Mouse (Mus musculus) cortical plate, adult 2 months (tissue): ENCODE results near the gene Gm16253. TPM values are rescaled to one million over a fixed set of nuclear protein-coding genes. Genes with fewer than 3 reads are reported as not detected.

Source experiments
- H3K27ac ChIP-seq: fragments of 200-500 bp; 2 replicates; pipeline ENCODE4 v1.5.1; 2012; ENCODE audit warnings: low read length, control low read depth, inconsistent platforms; ENCODE audit not compliant: insufficient read depth
- H3K4me1 ChIP-seq: fragments of 200-500 bp; 2 replicates; pipeline ENCODE4 v1.6.1; 2011; ENCODE audit warnings: low read length; ENCODE audit not compliant: control insufficient read depth, insufficient read depth
- H3K4me3 ChIP-seq: fragments of 200-500 bp; 2 replicates; pipeline ENCODE4 v1.5.1; 2011; ENCODE audit warnings: mild to moderate bottlenecking, low read length, control low read depth; ENCODE audit not compliant: insufficient read depth
- CTCF ChIP-seq: fragments of 200-500 bp; IDR thresholded peaks from 2 replicates; pipeline ENCODE4 v1.5.1; 2011; ENCODE audit warnings: mild to moderate bottlenecking, control low read depth, low read length; ENCODE audit not compliant: insufficient read depth; ENCODE audit errors: extremely low read depth
- POLR2A ChIP-seq: fragments of 200-500 bp; IDR thresholded peaks from 2 replicates; pipeline ENCODE4 v1.6.1; 2011; ENCODE audit warnings: mild to moderate bottlenecking, low read length, control low read depth; ENCODE audit not compliant: insufficient read depth; ENCODE audit errors: extremely low read depth
- polyA plus RNA-seq: library from polyadenylated mRNA; depleted of rRNA; stranded (reverse); fragments of >200 nt; gene quantifications from 2 replicates; pipeline ENCODE4 v1.2.3, GENCODE M21; 2012

Gene Gm16253
- polyA plus RNA-seq, 1 experiment = not detected

DNA sequence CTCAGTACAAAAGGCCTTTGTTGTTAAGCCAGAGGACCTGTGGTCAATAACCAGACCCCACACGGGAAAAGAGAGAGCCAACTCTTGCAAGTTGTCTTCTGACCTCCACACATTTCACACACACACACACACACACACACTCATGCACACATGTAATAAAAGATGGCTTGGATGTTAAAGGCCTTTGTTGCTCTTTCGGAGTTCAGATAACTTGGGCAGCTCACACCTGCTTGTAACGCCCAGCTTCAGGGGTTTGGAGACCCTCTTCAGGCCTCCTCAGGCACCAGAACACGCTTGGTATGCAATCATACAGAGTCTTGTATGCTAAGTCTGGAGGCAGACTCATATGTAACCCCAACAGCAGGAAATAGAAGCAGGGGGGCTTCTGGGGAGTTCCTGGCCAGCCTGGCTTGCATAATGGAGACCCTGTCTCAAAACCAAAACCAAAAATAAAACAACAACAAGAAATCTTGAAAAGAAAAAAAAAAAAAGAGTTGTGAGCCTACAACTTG, 2.5 kb downstream of the Gm16253 start:
- peaks cover 6% of the 10 kb centered on the region for H3K4me1 ChIP-seq
- H3K4me3 ChIP-seq = no peak overlapping the region
- H3K27ac ChIP-seq = 0 out of 2 replicates have a peak overlapping the region, but pooled peaks have one; percentile 22
- TF ChIP-seq CTCF (no peak), POLR2A (no peak)

GRCm38 (mm10) chr3:96579885-96580454, 3.2 kb downstream of the Gm16253 start:
- Histone ChIP-seq H3K4me1 (peaks cover 6% of the 10 kb centered on the region), H3K27ac (no peak overlapping the region), H3K4me3 (0 out of 2 replicates have a peak overlapping the region, but pooled peaks have one; percentile 2)
- 0 out of 2 replicates have a peak, but pooled peaks have one; percentile 19 for TF ChIP-seq POLR2A
- TF ChIP-seq CTCF = peak; percentile 100

DNA sequence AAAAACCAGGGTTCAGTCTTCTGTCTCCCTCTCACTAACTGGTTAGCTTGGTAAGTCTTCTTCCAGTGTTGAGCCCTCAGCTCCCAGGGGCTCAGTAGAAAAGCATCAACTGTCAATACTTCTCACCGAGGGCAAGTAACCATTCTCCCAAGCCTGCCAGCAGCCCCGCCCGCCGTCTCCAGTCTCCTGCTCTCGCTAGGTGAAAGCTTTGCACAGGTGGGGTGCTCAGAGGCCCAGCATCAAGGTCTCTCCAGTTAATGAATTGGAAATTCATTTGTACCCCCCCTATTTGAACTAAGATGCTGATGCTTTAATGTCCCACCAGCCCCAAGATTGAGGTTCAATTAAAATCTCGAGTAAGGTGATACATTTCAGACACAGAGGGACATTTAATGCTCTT, 4.4 kb downstream of the Gm16253 start:
- TF ChIP-seq CTCF (no peak), POLR2A (no peak)
- Histone ChIP-seq H3K27ac (no peak overlapping the region), H3K4me3 (no peak overlapping the region)

DNA sequence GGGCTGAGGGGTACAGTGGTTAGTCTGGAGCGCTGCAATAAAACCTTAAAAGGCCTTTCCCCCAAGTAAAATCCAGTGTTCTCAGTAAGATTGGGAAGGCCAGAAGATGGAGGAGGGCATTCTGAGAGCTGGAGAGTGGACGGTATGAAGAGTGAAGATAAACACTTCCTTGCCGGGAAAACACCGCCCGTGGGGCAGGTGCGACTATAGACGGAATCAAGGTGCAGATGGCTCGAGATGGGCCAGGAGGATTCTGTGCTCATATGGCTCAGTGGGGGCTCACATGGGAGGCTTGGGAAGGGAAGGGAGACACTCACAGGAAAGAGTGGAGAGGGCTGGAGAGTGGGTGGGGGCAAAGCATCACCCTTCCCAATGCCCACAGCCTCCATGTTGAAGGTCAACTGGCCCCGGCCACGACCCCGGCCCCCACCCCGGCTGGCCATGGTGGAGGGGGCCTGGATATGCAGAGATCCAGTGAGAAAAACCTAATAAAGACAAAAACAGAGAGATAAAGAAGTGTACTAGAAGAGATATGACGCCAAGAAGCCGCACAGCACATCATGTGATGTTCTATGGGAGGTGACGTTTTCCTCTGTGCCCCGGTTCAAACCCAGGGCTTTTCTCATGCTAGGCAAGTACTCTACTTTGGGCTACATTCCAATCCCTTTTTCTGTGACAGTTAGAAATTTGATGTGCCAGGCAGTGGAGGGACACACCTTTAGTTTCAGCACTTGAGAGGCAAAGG, 5.2 kb downstream of the Gm16253 start:
- TF ChIP-seq CTCF (no peak), POLR2A (no peak)
- Histone ChIP-seq H3K4me3 (no peak overlapping the region), H3K27ac (no peak overlapping the region), H3K4me1 (peaks cover 6% of the 10 kb centered on the region)

More for the DNA sequence above, 4.4 kb downstream of the Gm16253 start:
- peaks cover 6% of the 10 kb centered on the region for H3K4me1 ChIP-seq

DNA sequence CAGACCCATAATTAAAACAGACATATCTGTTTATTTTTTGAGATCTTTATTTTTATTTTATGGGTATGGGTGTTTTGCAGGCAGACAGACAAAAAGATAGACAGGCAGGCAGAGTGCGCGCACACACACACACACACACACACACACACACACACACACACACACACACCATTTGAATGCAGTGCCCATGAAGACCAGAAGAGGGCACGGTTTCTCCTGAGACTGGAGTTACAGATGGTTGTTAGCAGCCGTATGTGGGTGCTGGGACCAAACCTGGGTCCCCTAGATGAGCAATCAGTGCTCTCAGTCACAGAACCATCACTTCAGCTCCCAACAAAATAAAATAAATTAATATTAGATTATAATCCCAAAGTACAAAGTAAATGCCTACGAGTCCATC, 6.6 kb downstream of the Gm16253 start:
- no peak overlapping the region for H3K27ac ChIP-seq
- TF ChIP-seq CTCF = no peak
- TF ChIP-seq POLR2A = no peak
- no peak overlapping the region for H3K4me3 ChIP-seq
- H3K4me1 ChIP-seq = peaks cover 2% of the 10 kb centered on the region; the same call in 1 of the 2 replicates

DNA sequence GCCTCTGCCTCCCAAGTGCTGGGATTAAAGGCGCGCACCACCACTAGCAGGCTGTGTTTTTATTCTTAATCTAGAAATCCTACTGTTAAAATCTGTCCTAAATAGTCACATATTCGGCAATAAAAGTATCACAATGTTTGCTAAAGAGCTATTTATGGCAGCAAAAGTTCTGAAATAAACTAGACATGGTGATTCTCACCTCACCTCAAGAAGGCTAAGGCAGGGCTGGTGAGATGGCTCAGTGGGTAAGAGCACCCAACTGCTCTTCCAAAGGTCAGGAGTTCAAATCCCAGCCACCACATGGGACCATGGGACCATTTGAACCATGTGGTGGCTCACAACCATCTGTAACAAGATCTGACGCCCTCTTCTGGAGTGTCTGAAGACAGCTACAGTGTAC, 13.9 kb downstream of the Gm16253 start:
- H3K4me1 ChIP-seq = 0 out of 2 replicates have a peak, but pooled peaks cover 2% of the 10 kb centered on the region
- H3K27ac ChIP-seq = no peak overlapping the region
- no peak overlapping the region for H3K4me3 ChIP-seq
- TF ChIP-seq POLR2A (no peak), CTCF (no peak)

DNA sequence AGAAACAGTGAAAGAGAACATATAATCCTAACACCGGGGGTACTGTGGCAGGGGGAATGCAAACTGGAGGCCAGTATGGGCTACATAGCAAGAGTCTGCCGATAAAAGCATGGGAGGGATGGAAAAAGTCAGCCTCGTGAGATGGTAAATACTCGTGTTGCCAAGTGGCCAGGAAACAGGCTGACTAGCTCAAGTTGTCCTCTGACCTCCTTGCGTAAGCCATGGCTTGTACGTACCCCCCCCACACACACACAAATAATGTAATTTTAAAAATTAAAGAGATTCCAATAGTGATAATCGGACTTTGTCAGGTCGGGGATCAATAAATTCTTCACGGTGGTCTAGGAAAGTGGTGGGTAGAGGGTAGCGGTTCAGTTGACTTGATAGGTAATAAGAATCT, 16.6 kb downstream of the Gm16253 start:
- Histone ChIP-seq H3K4me1 (0 out of 2 replicates have a peak, but pooled peaks cover 2% of the 10 kb centered on the region), H3K4me3 (peak overlapping the region; percentile 60), H3K27ac (peak overlapping the region; percentile 57; the same call in 1 of the 2 replicates)
- TF ChIP-seq POLR2A = no peak
- no peak for TF ChIP-seq CTCF

- H3K4me1 ChIP-seq = peaks cover 3% of the 10 kb centered on the region
- H3K4me3 ChIP-seq = peak within 1 kb of the TSS; percentile 60
- peak within 1 kb of the TSS; percentile 57; the same call in 1 of the 2 replicates for H3K27ac ChIP-seq
- TF ChIP-seq CTCF = no peak
- TF ChIP-seq POLR2A = peak; percentile 94
Measured at GRCm38 (mm10) chr3:96593790-96594560, 17.2 kb downstream of the Gm16253 start, which contains the start of gene Polr3gl. TSS of gene Polr3gl (minus strand) at chr3:96594181.

DNA sequence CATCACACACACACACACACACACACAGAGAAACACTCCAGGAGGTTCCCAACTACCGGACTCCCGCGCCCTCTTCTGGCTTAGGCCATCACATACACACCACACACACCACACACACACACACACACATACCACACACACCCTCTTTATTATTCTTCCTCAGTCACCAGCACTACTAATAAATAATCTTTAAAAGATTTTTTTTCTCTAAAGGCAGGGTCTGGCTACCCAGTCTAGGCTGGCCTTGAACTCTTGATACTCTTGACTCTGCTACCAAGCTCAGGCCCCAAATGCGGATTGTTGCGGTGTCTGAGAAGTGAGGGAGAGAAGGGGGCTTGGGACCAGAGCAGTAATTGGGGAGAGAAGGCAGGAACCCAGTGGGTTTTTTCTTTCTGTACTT, 18.1 kb downstream of the Gm16253 start:
- Histone ChIP-seq H3K4me1 (peaks cover 6% of the 10 kb centered on the region), H3K4me3 (no peak overlapping the region; the same call in 1 of the 2 replicates), H3K27ac (no peak overlapping the region)
- TF ChIP-seq CTCF (no peak), POLR2A (no peak)
